Comparison of ENCODE assay signal across 11 mouse cellular contexts in genomic region chr11:117138795-117139463, GRCm38 (mm10). TPM values are rescaled to one million over a fixed set of nuclear protein-coding genes. Genes with fewer than 3 reads are reported as not detected.
DNase-seq lines count a peak whose midpoint lies in the region; ATAC-seq lines count a peak whose summit lies in the region.
"Had no signal": no experiment of that assay in that cellular context is flagged by ENCODE, and none has a peak within 500 bp of the region (broad histone marks: within the 10 kb centered on the region; RNA-seq: fewer than 3 reads in every experiment).

No protein-coding gene starts in this region.

- no peak for DNase-seq in frontal cortex, postnatal 36 days (ENCODE audit: low spot score in 2 of 2)
- DNase-seq in layer of hippocampus, postnatal 14 days (ENCODE audit: low spot score in 2 of 2), result peak; percentile 53 to 60
- DNase-seq in layer of hippocampus, postnatal 10 days (ENCODE audit: low spot score in 2 of 2), result no peak
- DNase-seq in right cerebral cortex, postnatal 25 days, result no peak
- no peak for DNase-seq in spleen, postnatal 10 days (ENCODE audit: low spot score in 2 of 2)
- DNase-seq: adrenal gland, adult 2 months; lung, postnatal 14 days; right cerebral cortex, postnatal 4 days had no signal

- ATAC-seq in frontal cortex, adult (ENCODE audit: low TSS enrichment), result peak; percentile 29; the same call in 1 of the 2 replicates
- 0 out of 2 replicates have a peak, but pooled peaks have one; percentile 7 for ATAC-seq in granulocyte monocyte progenitor cell, adult 5-6 weeks (replicated peaks; ENCODE audit: poor library complexity, severe bottlenecking)
- peak; percentile 62 for ATAC-seq in megakaryocyte progenitor cell, adult 5-6 weeks (replicated peaks; ENCODE audit: poor library complexity)

RNA-seq across cellular contexts. Expression of gene Sec14l1, which starts 24.0 kb away (rescaled TPM):
- total RNA-seq in layer of hippocampus, postnatal 14 days (2021), result 100 to 1,000 TPM; 171 to 174 TPM
- total RNA-seq in layer of hippocampus, postnatal 10 days (2021), result 100 to 1,000 TPM; 151 to 152 TPM
- 10.8 and 13.3 TPM in 2 replicates for total RNA-seq in granulocyte monocyte progenitor cell, adult 5-6 weeks (2014; fragmentation: Nextera tagmentation)
- 9.8 and 12.8 TPM in 2 replicates for total RNA-seq in granulocyte monocyte progenitor cell, adult 5-6 weeks (2017)
- 9.8 and 11.7 TPM in 2 replicates for total RNA-seq in megakaryocyte progenitor cell, adult 5-6 weeks (2015)
- 11.4 and 12.9 TPM in 2 replicates for total RNA-seq in megakaryocyte progenitor cell, adult 5-6 weeks (2017)

Comparison
In these comparisons a context has a peak if more than half of its experiments do, and no peak if none do; other contexts are left out.
1. DNase-seq: peak in layer of hippocampus, postnatal 14 days (2 of 2); none in frontal cortex, postnatal 36 days (0 of 2), layer of hippocampus, postnatal 10 days (0 of 2), right cerebral cortex, postnatal 25 days (single experiment) and spleen, postnatal 10 days (0 of 2).
2. ATAC-seq: peak in every context shown above with its lines; median percentile 62 in megakaryocyte progenitor cell, adult 5-6 weeks; 29 in frontal cortex, adult; 7 in granulocyte monocyte progenitor cell, adult 5-6 weeks.
3. RNA of gene Sec14l1, which starts 24.0 kb away (total RNA-seq): 171 to 174 TPM in layer of hippocampus, postnatal 14 days and 151 to 152 TPM in layer of hippocampus, postnatal 10 days; 9.8 to 12.9 TPM in megakaryocyte progenitor cell, adult 5-6 weeks and 9.8 to 13.3 TPM in granulocyte monocyte progenitor cell, adult 5-6 weeks; every median in the first group is over 10 times any median in the second.